8 mouse cellular contexts compared by ENCODE assay signal in the genomic region with DNA sequence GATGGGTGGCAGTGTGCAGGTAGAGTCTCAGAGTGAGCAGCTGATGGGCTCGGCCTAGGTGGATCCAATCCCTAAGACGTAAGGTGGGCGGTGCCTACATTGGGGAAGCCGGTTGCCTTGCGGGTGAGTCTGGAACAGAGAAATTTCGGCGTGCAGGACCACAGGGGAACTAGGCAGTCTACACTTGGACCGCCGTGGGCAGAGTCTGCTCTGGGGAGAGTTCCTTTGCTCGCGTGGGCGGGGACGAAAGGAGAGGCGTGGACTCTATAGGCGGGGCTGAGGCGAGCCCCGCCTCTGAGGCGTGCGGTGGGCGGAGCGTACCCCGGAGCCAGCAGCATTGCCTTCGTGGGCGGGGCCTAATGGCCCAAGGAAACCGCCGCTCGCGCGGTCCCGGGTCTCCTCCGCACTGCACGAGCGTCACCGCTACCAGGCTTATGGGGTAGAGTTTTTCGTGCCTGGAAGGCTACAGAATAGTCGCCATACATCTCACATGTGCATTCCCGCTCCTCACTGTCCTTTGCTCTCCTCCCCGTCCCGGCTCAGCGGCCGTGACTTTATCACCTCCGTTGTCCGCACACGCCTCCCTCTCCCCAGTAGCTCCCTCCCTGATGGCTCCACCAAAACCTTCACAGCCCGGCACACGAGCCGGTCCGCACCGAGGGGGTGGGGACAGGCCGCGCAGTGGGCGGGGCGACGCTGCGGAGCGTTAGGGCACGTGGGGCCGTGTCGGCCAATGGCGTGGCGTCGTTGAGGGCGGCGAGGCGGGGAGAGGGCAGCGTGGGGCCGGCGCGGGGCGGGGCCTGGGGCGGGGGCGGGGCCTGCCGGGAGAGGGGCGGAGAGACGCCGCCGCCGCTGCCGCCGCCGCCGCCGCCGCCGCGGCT. TPM values are rescaled to one million over a fixed set of nuclear protein-coding genes. Genes with fewer than 3 reads are reported as not detected.
DNase-seq lines count a peak whose midpoint lies in the region; ATAC-seq and TF ChIP-seq lines count a peak whose summit lies in the region.

Ppp2r5c (plus strand) TSS at position 831 of the 881 bp plus-strand sequence.

- peak within 1 kb of the TSS; percentile 80 for H3K4me2 ChIP-seq in hindbrain, postnatal 0 days (ENCODE audit: low read depth, low read length)

- H3K9me3 ChIP-seq in hindbrain, postnatal 0 days (ENCODE audit: low read length) = no peaks in the 10 kb centered on the region

- intact Hi-C loops in gastrocnemius, adult 2 months (cut with DNase I) = no loop called here
- intact Hi-C loops in left cerebral cortex, adult 2 months (cut with DNase I) = loop anchor here (5.0 to 10.0 kb wide), 2 partner anchors 156 to 398 kb away; partner anchors contain the start of genes Dync1h1 and Mok

- no peak for TF ChIP-seq CTCF in gastrocnemius, adult 2 months (IDR thresholded peaks at IDR 0.05)
- TF ChIP-seq CTCF in hindbrain, postnatal 0 days (IDR thresholded peaks at IDR 0.05; ENCODE audit: low read depth) = no peak
- TF ChIP-seq CTCF in left cerebral cortex, adult 2 months (IDR thresholded peaks at IDR 0.05) = no peak

- WGBS in hindbrain, postnatal 0 days = under 1% methylated on average over 61 of the region's 86 CpGs

- H3K4me1 ChIP-seq in hindbrain, postnatal 0 days (ENCODE audit: insufficient read depth, low read length) = no peaks in the 10 kb centered on the region

- H3K4me3 ChIP-seq in gastrocnemius, adult 2 months = peak within 1 kb of the TSS; percentile 85
- H3K4me3 ChIP-seq in hindbrain, postnatal 0 days (ENCODE audit: low read length) = peak within 1 kb of the TSS; percentile 92
- peak within 1 kb of the TSS; percentile 97 for H3K4me3 ChIP-seq in left cerebral cortex, adult 2 months

- DNase-seq in ZHBTc4 (ENCODE audit: low read depth, low spot score) = peak; percentile 97
- peak; percentile 98 for DNase-seq in gastrocnemius, adult 2 months
- DNase-seq in hindbrain, postnatal 0 days (ENCODE audit: low spot score) = peak; percentile 97
- peak; percentile 93 to 94 for DNase-seq in left cerebral cortex, adult 2 months (ENCODE audit: extremely low spot score in 1 of 2, low spot score in 2 of 2)
- peak; percentile 90 to 96 for DNase-seq in right cerebral cortex, adult 2 months (ENCODE audit: low spot score in 2 of 2)
- peak; percentile 95 for DNase-seq in urinary bladder, postnatal 14 days (ENCODE audit: low spot score)

- ATAC-seq in common myeloid progenitor, adult 5-6 weeks (replicated peaks; ENCODE audit: low read depth, poor library complexity, severe bottlenecking) = peak; percentile 87
- peak; percentile 97 for ATAC-seq in hindbrain, postnatal 0 days
- peak; percentile 86 for ATAC-seq in megakaryocyte, adult 5-6 weeks (ENCODE audit: poor library complexity, severe bottlenecking)

- peaks cover 7% of the 10 kb centered on the region; the same call in 1 of the 2 replicates for H3K36me3 ChIP-seq in hindbrain, postnatal 0 days (ENCODE audit: insufficient read depth, low read length)

- H3K27ac ChIP-seq in gastrocnemius, adult 2 months = peak within 1 kb of the TSS; percentile 93
- peak within 1 kb of the TSS; percentile 94 for H3K27ac ChIP-seq in hindbrain, postnatal 0 days
- H3K27ac ChIP-seq in left cerebral cortex, adult 2 months = peak within 1 kb of the TSS; percentile 92

- H3K9ac ChIP-seq in hindbrain, postnatal 0 days (replicated peaks; ENCODE audit: low read length) = peak within 1 kb of the TSS; percentile 83

- no peaks in the 10 kb centered on the region for H3K27me3 ChIP-seq in hindbrain, postnatal 0 days (ENCODE audit: insufficient read depth, low read length)

RNA-seq across cellular contexts. Expression of gene Ppp2r5c, which starts in this region (rescaled TPM):
- total RNA-seq in common myeloid progenitor, adult 5-6 weeks (2017) = 222 and 243 TPM in 2 replicates
- total RNA-seq in gastrocnemius, adult 2 months (2021) = 10 to 100 TPM; 57.9 to 80.9 TPM
- 108 and 118 TPM in 2 replicates for total RNA-seq in hindbrain, postnatal 0 days (2014; rRNA removed)
- polyA plus RNA-seq in hindbrain, postnatal 0 days (2015; fragmentation: Nextera tagmentation; extraction: Ambion mirVana) = 162 and 163 TPM in 2 replicates
- total RNA-seq in left cerebral cortex, adult 2 months (2021) = 100 to 1,000 TPM; 266 to 272 TPM
- total RNA-seq in megakaryocyte, adult 5-6 weeks (2015) = 164 and 178 TPM in 2 replicates
- total RNA-seq in megakaryocyte, adult 5-6 weeks (2017) = 293 and 306 TPM in 2 replicates

Comparison
In these comparisons a context has a peak if more than half of its experiments do, and no peak if none do; other contexts are left out.
1. Peak in every context shown above with its lines: DNase-seq, ATAC-seq, H3K4me3 ChIP-seq and H3K27ac ChIP-seq.